ENCODE assay signal across 9 mouse cellular contexts in the genomic region with DNA sequence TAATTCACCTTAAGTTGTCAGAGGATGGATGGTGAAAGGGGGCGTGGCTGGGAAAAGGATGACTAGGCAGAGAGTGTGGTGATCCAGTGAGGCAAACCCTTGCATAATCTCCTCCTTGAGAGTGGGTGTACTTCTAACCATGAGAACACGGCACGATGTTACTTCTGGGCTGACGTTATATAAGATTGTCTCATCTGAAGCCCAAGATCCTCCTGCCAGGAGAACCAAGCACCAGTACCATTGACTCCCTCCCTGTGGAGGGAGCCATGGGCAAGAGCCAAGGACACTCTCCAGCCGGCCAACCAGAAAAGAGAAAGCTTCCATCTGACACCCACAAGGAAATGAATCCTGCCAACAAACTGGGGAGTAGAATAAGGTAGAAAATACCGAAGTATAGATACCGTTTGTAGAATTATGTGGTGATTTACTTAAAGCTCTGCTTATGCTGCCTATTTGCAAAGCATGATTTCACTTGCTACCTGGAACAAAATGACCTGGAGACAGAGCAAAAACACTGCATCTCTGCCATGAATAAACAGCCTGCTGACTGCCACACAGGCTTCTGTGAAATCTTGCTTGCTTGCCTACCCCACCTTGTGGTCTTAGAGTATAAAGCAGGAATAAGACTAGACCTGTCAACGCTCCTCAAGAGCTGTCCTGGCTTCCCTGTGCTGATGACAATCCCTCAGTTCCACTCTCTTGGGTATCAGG. TPM values are rescaled to one million over a fixed set of nuclear protein-coding genes. Genes with fewer than 3 reads are reported as not detected.
DNase-seq lines count a peak whose midpoint lies in the region; ATAC-seq and TF ChIP-seq lines count a peak whose summit lies in the region.
"Had no signal": no experiment of that assay in that cellular context is flagged by ENCODE, and none has a peak within 500 bp of the region (broad histone marks: within the 10 kb centered on the region; RNA-seq: fewer than 3 reads in every experiment).

No protein-coding gene starts in this region.

- 29% methylated on average over 8 of the region's 8 CpGs for WGBS in liver, embryonic 11.5 days
- WGBS in liver, embryonic 12.5 days (ENCODE audit: insufficient replicate concordance), result 23% methylated on average over 8 of the region's 8 CpGs

- peak; percentile 66 for TF ChIP-seq CTCF in left cerebral cortex, adult 2 months (IDR thresholded peaks at IDR 0.05)

- H3K4me1 ChIP-seq in liver, embryonic 11.5 days (replicated peaks; ENCODE audit: control insufficient read depth, insufficient read depth, low read length), result no peaks in the 10 kb centered on the region
- H3K4me1 ChIP-seq in liver, embryonic 12.5 days, result no peaks in the 10 kb centered on the region

- H3K27me3 ChIP-seq in liver, embryonic 11.5 days (replicated peaks; ENCODE audit: control insufficient read depth, insufficient read depth, low read length), result no peaks in the 10 kb centered on the region; the same call in 1 of the 2 replicates
- H3K27me3 ChIP-seq in liver, embryonic 12.5 days (replicated peaks), result peaks cover 7% of the 10 kb centered on the region

- ATAC-seq in liver, embryonic 11.5 days (replicated peaks; ENCODE audit: low FRiP score), result no peak
- ATAC-seq in liver, embryonic 12.5 days, result no peak
- peak; percentile 62 to 70 for ATAC-seq in hematopoietic stem cell, adult 5-6 weeks (replicated peaks in 1 of 2; ENCODE audit: insufficient read depth in 1 of 2, low FRiP score in 2 of 2, low TSS enrichment in 1 of 2, low read depth in 1 of 2, poor library complexity in 2 of 2, severe bottlenecking in 2 of 2)
- ATAC-seq in monocyte, adult 5-6 weeks (replicated peaks; ENCODE audit: insufficient number of reproducible peaks, low FRiP score, low TSS enrichment, poor library complexity, severe bottlenecking), result peak; percentile 27; the same call in 1 of the 2 replicates

- intact Hi-C loops in left cerebral cortex, adult 2 months (cut with DNase I), result loop anchor here (2.0 kb wide), 4 partner anchors 350 to 748 kb away; partner anchors contain the start of gene Sprn

- peak; percentile 32 for DNase-seq in liver, embryonic 11.5 days (ENCODE audit: low spot score)
- DNase-seq in cerebellum, adult 18-20 months, result peak; percentile 70 to 78
- DNase-seq in left cerebral cortex, adult 2 months (ENCODE audit: extremely low spot score in 1 of 2, low spot score in 2 of 2), result peak; percentile 49 to 62
- DNase-seq in thymus, adult 18-20 months, result no peak
- no peak for DNase-seq in urinary bladder, postnatal 25 days (ENCODE audit: low spot score)

- H3K9ac ChIP-seq in liver, embryonic 11.5 days (ENCODE audit: low read depth, low read length), result no peak overlapping the region
- no peak overlapping the region for H3K9ac ChIP-seq in liver, embryonic 12.5 days

- H3K36me3 ChIP-seq in liver, embryonic 11.5 days (ENCODE audit: control insufficient read depth, insufficient read depth, low read length), result no peaks in the 10 kb centered on the region
- no peaks in the 10 kb centered on the region for H3K36me3 ChIP-seq in liver, embryonic 12.5 days

- no peak overlapping the region for H3K4me2 ChIP-seq in liver, embryonic 11.5 days
- no peak overlapping the region for H3K4me2 ChIP-seq in liver, embryonic 12.5 days

- H3K4me3 ChIP-seq in liver, embryonic 11.5 days (ENCODE audit: low read depth, low read length), result no peak overlapping the region
- no peak overlapping the region for H3K4me3 ChIP-seq in liver, embryonic 12.5 days
- H3K4me3 ChIP-seq in left cerebral cortex, adult 2 months, result peak overlapping the region; percentile 21; the same call in 1 of the 2 replicates

- H3K27ac ChIP-seq in liver, embryonic 11.5 days (ENCODE audit: low read depth, low read length), result no peak overlapping the region
- H3K27ac ChIP-seq in liver, embryonic 12.5 days, result no peak overlapping the region
- peak overlapping the region; percentile 84 for H3K27ac ChIP-seq in left cerebral cortex, adult 2 months

- no peaks in the 10 kb centered on the region for H3K9me3 ChIP-seq in liver, embryonic 11.5 days (ENCODE audit: control insufficient read depth, low read length)
- H3K9me3 ChIP-seq in liver, embryonic 12.5 days (replicated peaks), result no peaks in the 10 kb centered on the region

RNA-seq across cellular contexts. Expression of gene Zfp941, which starts 6.3 kb away (rescaled TPM):
- 0.63 and 0.96 TPM in 2 replicates for polyA plus RNA-seq in liver, embryonic 11.5 days (2014; fragmentation: Nextera tagmentation; extraction: Ambion mirVana)
- 0.43 and 0.51 TPM in 2 replicates for polyA plus RNA-seq in liver, embryonic 12.5 days (2016; fragmentation: Nextera tagmentation; extraction: Ambion mirVana)
- total RNA-seq in hematopoietic stem cell, adult 5-6 weeks (2017), result 2.4 and 3.4 TPM in 2 replicates
- total RNA-seq in left cerebral cortex, adult 2 months (2021), result 10 to 100 TPM; 29.1 to 31.2 TPM
- 0.29 TPM in 1 of 3 replicates, not detected in the others for total RNA-seq in monocyte, adult 5-6 weeks (2017)
- total RNA-seq: neutrophil, adult 5-6 weeks had no signal

RNA-seq across cellular contexts. Expression of gene Urah, which starts 6.5 kb away (rescaled TPM):
- 2.7 and 3.7 TPM in 2 replicates for polyA plus RNA-seq in liver, embryonic 11.5 days (2014; fragmentation: Nextera tagmentation; extraction: Ambion mirVana)
- polyA plus RNA-seq in liver, embryonic 12.5 days (2016; fragmentation: Nextera tagmentation; extraction: Ambion mirVana), result 4.5 and 4.6 TPM in 2 replicates
- total RNA-seq in hematopoietic stem cell, adult 5-6 weeks (2017), result not detected in 2 replicates
- 1 to 10 TPM; 3.9 to 5.9 TPM for total RNA-seq in left cerebral cortex, adult 2 months (2021)
- total RNA-seq in monocyte, adult 5-6 weeks (2017), result not detected in 3 replicates
- total RNA-seq: neutrophil, adult 5-6 weeks had no signal

RNA-seq across cellular contexts. Expression of gene Scgb1c1, which starts 17.0 kb away (rescaled TPM):
- polyA plus RNA-seq in liver, embryonic 11.5 days (2014; fragmentation: Nextera tagmentation; extraction: Ambion mirVana), result not detected in 2 replicates
- not detected in 2 replicates for polyA plus RNA-seq in liver, embryonic 12.5 days (2016; fragmentation: Nextera tagmentation; extraction: Ambion mirVana)
- total RNA-seq in hematopoietic stem cell, adult 5-6 weeks (2017), result not detected in 2 replicates
- total RNA-seq in left cerebral cortex, adult 2 months (2021), result not detected
- not detected in 3 replicates for total RNA-seq in monocyte, adult 5-6 weeks (2017)
- total RNA-seq: neutrophil, adult 5-6 weeks had no signal

RNA-seq across cellular contexts. Expression of gene Odf3, which starts 19.3 kb away (rescaled TPM):
- polyA plus RNA-seq in liver, embryonic 11.5 days (2014; fragmentation: Nextera tagmentation; extraction: Ambion mirVana), result not detected in 2 replicates
- 0.07 TPM in 1 of 2 replicates, not detected in the other for polyA plus RNA-seq in liver, embryonic 12.5 days (2016; fragmentation: Nextera tagmentation; extraction: Ambion mirVana)
- total RNA-seq in hematopoietic stem cell, adult 5-6 weeks (2017), result not detected in 2 replicates
- not detected for total RNA-seq in left cerebral cortex, adult 2 months (2021)
- total RNA-seq in monocyte, adult 5-6 weeks (2017), result not detected in 3 replicates
- total RNA-seq: neutrophil, adult 5-6 weeks had no signal

RNA-seq across cellular contexts. Expression of gene Gm45785, which starts 27.8 kb away (rescaled TPM):
- not detected in 2 replicates for polyA plus RNA-seq in liver, embryonic 11.5 days (2014; fragmentation: Nextera tagmentation; extraction: Ambion mirVana)
- polyA plus RNA-seq in liver, embryonic 12.5 days (2016; fragmentation: Nextera tagmentation; extraction: Ambion mirVana), result not detected in 2 replicates
- total RNA-seq in hematopoietic stem cell, adult 5-6 weeks (2017), result 1.8 and 4.6 TPM in 2 replicates
- 1 to 10 TPM; 1.5 to 2.6 TPM for total RNA-seq in left cerebral cortex, adult 2 months (2021)
- 0.58 to 9.3 TPM in 2 of 3 replicates, not detected in the other for total RNA-seq in monocyte, adult 5-6 weeks (2017)
- total RNA-seq: neutrophil, adult 5-6 weeks had no signal

Comparison
In these comparisons a context has a peak if more than half of its experiments do, and no peak if none do; other contexts are left out.
1. ATAC-seq: peak in hematopoietic stem cell, adult 5-6 weeks (2 of 2) and monocyte, adult 5-6 weeks (single experiment); none in liver, embryonic 11.5 days (single experiment) and liver, embryonic 12.5 days (single experiment).
2. DNase-seq: peak in liver, embryonic 11.5 days (single experiment), cerebellum, adult 18-20 months (2 of 2) and left cerebral cortex, adult 2 months (2 of 2); none in thymus, adult 18-20 months (0 of 2) and urinary bladder, postnatal 25 days (single experiment).